8 mouse cellular contexts compared by ENCODE assay signal in the genomic region with DNA sequence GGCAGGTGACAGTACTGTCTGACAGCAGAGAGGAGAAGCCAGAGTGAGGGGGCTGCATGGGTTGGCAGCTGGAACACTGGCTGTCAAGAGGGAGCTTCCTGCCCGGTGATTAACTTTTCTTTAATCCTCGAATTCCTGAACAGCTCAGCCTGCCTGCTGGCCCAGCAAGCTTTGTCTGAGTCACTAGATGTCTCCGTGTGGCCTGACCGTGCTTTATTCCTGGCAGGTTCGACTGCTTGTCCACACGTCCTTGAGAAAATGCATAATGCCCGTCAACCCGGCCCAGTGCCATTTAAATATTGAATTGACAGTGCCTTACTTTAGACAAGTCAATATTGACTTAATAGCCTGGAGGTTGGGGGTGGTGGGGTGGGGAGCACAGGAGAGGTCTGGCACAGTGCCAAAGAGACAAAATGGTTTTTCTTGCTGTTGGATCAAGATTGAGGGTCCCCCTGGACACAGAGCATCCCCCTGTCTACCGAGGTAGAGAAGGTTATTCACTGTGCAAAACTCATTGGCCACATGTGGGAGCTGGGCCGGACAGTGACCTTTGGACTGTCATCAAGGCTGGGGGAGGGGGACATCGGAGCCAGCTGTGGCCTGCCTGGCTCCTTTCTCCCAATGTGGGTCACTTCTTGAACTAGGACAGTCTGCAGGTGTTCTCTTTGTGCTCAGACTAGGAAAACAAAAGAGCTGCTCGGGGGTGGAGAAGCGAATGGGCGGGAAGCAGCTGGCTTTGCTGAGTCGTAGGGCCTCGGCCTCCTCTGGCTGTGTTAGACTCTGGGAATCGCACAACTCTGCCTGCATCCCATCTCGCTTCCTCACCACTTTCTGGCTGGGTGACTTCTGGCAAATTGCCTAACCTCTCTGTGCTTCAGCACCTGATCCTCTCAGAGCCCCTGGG. TPM values are rescaled to one million over a fixed set of nuclear protein-coding genes. Genes with fewer than 3 reads are reported as not detected.
DNase-seq lines count a peak whose midpoint lies in the region; ATAC-seq and TF ChIP-seq lines count a peak whose summit lies in the region.

No protein-coding gene starts in this region.

- TF ChIP-seq POLR2A in limb, embryonic 14.5 days (IDR thresholded peaks at IDR 0.05; ENCODE audit: borderline replicate concordance, extremely low read depth, insufficient read depth, insufficient read length): no peak

- no peak overlapping the region for H3K9ac ChIP-seq in limb, embryonic 14.5 days (ENCODE audit: low read depth, low read length, severe bottlenecking)
- H3K9ac ChIP-seq in neural tube, embryonic 15.5 days (replicated peaks): no peak overlapping the region

- H3K9me3 ChIP-seq in hindbrain, embryonic 10.5 days: no peaks in the 10 kb centered on the region
- H3K9me3 ChIP-seq in limb, embryonic 14.5 days (ENCODE audit: control insufficient read depth, low read length): no peaks in the 10 kb centered on the region
- H3K9me3 ChIP-seq in neural tube, embryonic 15.5 days (replicated peaks): no peaks in the 10 kb centered on the region

- 6% methylated on average over 18 of the region's 18 CpGs for whole genome bisulfite sequencing in hindbrain, embryonic 10.5 days
- WGBS in limb, embryonic 14.5 days: 34% methylated on average over 18 of the region's 18 CpGs
- WGBS in neural tube, embryonic 15.5 days: 6% methylated on average over 18 of the region's 18 CpGs

- peaks cover 56% of the 10 kb centered on the region for H3K27me3 ChIP-seq in hindbrain, embryonic 10.5 days (ENCODE audit: insufficient read depth, poor library complexity, severe bottlenecking)
- no peaks in the 10 kb centered on the region for H3K27me3 ChIP-seq in limb, embryonic 14.5 days (ENCODE audit: control insufficient read depth, insufficient read depth, low read length)
- 0 out of 2 replicates have a peak, but pooled peaks cover 6% of the 10 kb centered on the region for H3K27me3 ChIP-seq in neural tube, embryonic 15.5 days (replicated peaks)

- peak overlapping the region; percentile 81 for H3K27ac ChIP-seq in hindbrain, embryonic 10.5 days
- no peak overlapping the region for H3K27ac ChIP-seq in limb, embryonic 14.5 days (replicated peaks; ENCODE audit: low read depth, low read length)
- H3K27ac ChIP-seq in neural tube, embryonic 15.5 days (replicated peaks): peak overlapping the region; percentile 24; the same call in 1 of the 2 replicates

- H3K4me2 ChIP-seq in limb, embryonic 14.5 days (replicated peaks; ENCODE audit: low read depth, low read length, severe bottlenecking): no peak overlapping the region
- H3K4me2 ChIP-seq in neural tube, embryonic 15.5 days: peak overlapping the region; percentile 6; the same call in 1 of the 2 replicates

- ATAC-seq in limb, embryonic 14.5 days (ENCODE audit: low FRiP score, low read depth): no peak
- no peak for ATAC-seq in neural tube, embryonic 15.5 days (ENCODE audit: low FRiP score)

- peak overlapping the region; percentile 6; the same call in 1 of the 2 replicates for H3K4me3 ChIP-seq in hindbrain, embryonic 10.5 days
- no peak overlapping the region for H3K4me3 ChIP-seq in limb, embryonic 14.5 days (replicated peaks; ENCODE audit: low read length)
- H3K4me3 ChIP-seq in neural tube, embryonic 15.5 days (replicated peaks): no peak overlapping the region

- peaks cover 59% of the 10 kb centered on the region for H3K4me1 ChIP-seq in hindbrain, embryonic 10.5 days (replicated peaks)
- H3K4me1 ChIP-seq in limb, embryonic 14.5 days (ENCODE audit: control insufficient read depth, insufficient read depth, low read length): peaks cover 5% of the 10 kb centered on the region; the same call in 1 of the 2 replicates
- peaks cover 34% of the 10 kb centered on the region for H3K4me1 ChIP-seq in neural tube, embryonic 15.5 days

- H3K36me3 ChIP-seq in hindbrain, embryonic 10.5 days: no peaks in the 10 kb centered on the region
- no peaks in the 10 kb centered on the region for H3K36me3 ChIP-seq in limb, embryonic 14.5 days (ENCODE audit: control insufficient read depth, insufficient read depth, low read length)
- no peaks in the 10 kb centered on the region for H3K36me3 ChIP-seq in neural tube, embryonic 15.5 days

- peak; percentile 27 for DNase-seq in gastrocnemius, postnatal 10 days
- no peak for DNase-seq in gastrocnemius, adult 8-10 months (ENCODE audit: low spot score in 2 of 2)
- DNase-seq in cerebellum, postnatal 10 days: peak; percentile 79 to 80
- peak; percentile 68 for DNase-seq in hindbrain, embryonic 10.5 days (ENCODE audit: low spot score)
- DNase-seq in limb, embryonic 14.5 days (ENCODE audit: low spot score): peak; percentile 45
- DNase-seq in layer of hippocampus, adult 9-10 months (ENCODE audit: low spot score): no peak
- DNase-seq in ovary, postnatal 36 days (ENCODE audit: low spot score): no peak

RNA-seq across cellular contexts. Expression of gene Plekha1, which starts 30.3 kb away (rescaled TPM):
- total RNA-seq in gastrocnemius, postnatal 10 days (2021): 10 to 100 TPM; 30.9 to 32.5 TPM
- 10 to 100 TPM; 25.3 to 34.4 (median 28.3) TPM for total RNA-seq in gastrocnemius, adult 8-10 months (2022)
- polyA plus RNA-seq in hindbrain, embryonic 10.5 days (2016; fragmentation: Nextera tagmentation; extraction: Ambion mirVana): 39.5 and 47.8 TPM in 2 replicates
- 47.9 and 53.5 TPM in 2 replicates for polyA plus RNA-seq in limb, embryonic 14.5 days (2012; rRNA removed)
- 34.1 and 34.8 TPM in 2 replicates for polyA plus RNA-seq in limb, embryonic 14.5 days (2014; fragmentation: Nextera tagmentation; extraction: Ambion mirVana)
- 53.6 and 57.9 TPM in 2 replicates for polyA plus RNA-seq in neural tube, embryonic 15.5 days (2015; fragmentation: Nextera tagmentation; extraction: Ambion mirVana)

Comparison
In these comparisons a context has a peak if more than half of its experiments do, and no peak if none do; other contexts are left out.
1. DNase-seq: peak in gastrocnemius, postnatal 10 days (single experiment), cerebellum, postnatal 10 days (2 of 2), hindbrain, embryonic 10.5 days (single experiment) and limb, embryonic 14.5 days (single experiment); none in gastrocnemius, adult 8-10 months (0 of 2), layer of hippocampus, adult 9-10 months (single experiment) and ovary, postnatal 36 days (single experiment).